Mouse (Mus musculus) kidney, embryonic 14.5 days (tissue): ENCODE measurements around the gene Defb30. TPM values are rescaled to one million over a fixed set of nuclear protein-coding genes. Genes with fewer than 3 reads are reported as not detected.
A peak's percentile ranks its signal among the peaks of the same experiment; 100 is the strongest.

Experiments used
- ATAC-seq: fragments of 200-750 bp; cut with Nextera tagmentation; 2 replicates; pipeline ENCODE4 v1.8.0; 2017; ENCODE audit warnings: moderate number of reproducible peaks, mild to moderate bottlenecking, moderate TSS enrichment, moderate library complexity; ENCODE audit not compliant: low FRiP score, low TSS enrichment
- H3K27ac ChIP-seq: fragments of 300-500 bp; sonication (generic); 2 replicates; pipeline ENCODE4 v1.5.1; 2014; ENCODE audit warnings: low read depth, mild to moderate bottlenecking, low read length, moderate library complexity, mixed read lengths
- H3K27me3 ChIP-seq: fragments of 300-500 bp; sonication (generic); 2 replicates; pipeline ENCODE4 v1.6.1; 2014; ENCODE audit warnings: mild to moderate bottlenecking, low read length; ENCODE audit not compliant: control insufficient read depth, insufficient read depth
- H3K36me3 ChIP-seq: fragments of 300-500 bp; sonication (generic); 2 replicates; pipeline ENCODE4 v1.6.1; 2014; ENCODE audit warnings: low read length, mixed read lengths; ENCODE audit not compliant: control insufficient read depth, insufficient read depth
- H3K4me1 ChIP-seq: fragments of 300-500 bp; sonication (generic); 2 replicates; pipeline ENCODE4 v1.6.1; 2014; ENCODE audit warnings: low read length, mixed read lengths; ENCODE audit not compliant: control insufficient read depth, insufficient read depth
- H3K4me2 ChIP-seq: fragments of 300-500 bp; sonication (generic); replicated peaks from 2 replicates; pipeline ENCODE4 v1.6.1; 2014; ENCODE audit warnings: low read depth, mild to moderate bottlenecking, low read length
- H3K4me3 ChIP-seq: fragments of 300-500 bp; sonication (generic); 2 replicates; pipeline ENCODE4 v1.5.1; 2014; ENCODE audit warnings: mild to moderate bottlenecking, low read length
- H3K9ac ChIP-seq: fragments of 300-500 bp; sonication (generic); 2 replicates; pipeline ENCODE4 v1.6.1; 2014; ENCODE audit warnings: low read depth, mild to moderate bottlenecking, low read length, moderate library complexity
- H3K9me3 ChIP-seq: fragments of 300-500 bp; sonication (generic); 2 replicates; pipeline ENCODE4 v1.6.1; 2016; ENCODE audit warnings: low read length; ENCODE audit not compliant: control insufficient read depth
- WGBS: fragments of 180-500 bp; shearing (Covaris S2); extraction: QIAGEN DNeasy Blood & Tissue Kit; methylation state at CpG from one replicate; pipeline ENCODE4 v1.1.7; 2014; 5-methylcytosine and 5-hydroxymethylcytosine counted together
- polyA plus RNA-seq: library from polyadenylated mRNA; unstranded; fragments of >200 nt; fragmentation: Nextera tagmentation; extraction: Ambion mirVana; gene quantifications from 2 replicates; pipeline ENCODE4 v1.2.1, GENCODE M21; 2014

Defb30 gene
- not detected in 2 replicates for polyA plus RNA-seq

- ATAC-seq: no peak
- no peaks in the 10 kb centered on the region for H3K9me3 ChIP-seq
- WGBS: 66% methylated on average over 9 of the region's 14 CpGs
Measured at GRCm38 (mm10) chr14:63049910-63050370, at the start of gene Defb30. Gene Defb30 (minus strand): TSS chr14:63049960.

DNA sequence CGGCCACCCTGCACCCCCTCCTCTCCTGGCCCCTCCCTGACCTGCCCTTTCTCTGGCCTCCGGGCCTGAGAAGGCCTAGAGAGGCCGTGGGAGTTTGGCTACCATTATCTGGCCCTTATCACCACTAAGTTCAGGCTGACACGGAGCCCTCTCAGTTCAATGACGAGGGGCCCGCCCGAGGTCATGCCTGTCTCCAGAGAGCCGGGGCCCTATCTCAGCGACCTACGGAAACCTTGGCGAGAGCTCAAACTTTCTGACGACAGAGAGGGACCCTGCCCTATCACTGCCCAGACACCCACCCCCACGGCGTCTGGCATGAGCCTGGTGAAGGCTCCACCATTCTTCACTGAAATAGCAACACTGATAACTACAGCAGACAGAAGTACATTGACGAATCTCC, 17.9 kb upstream of the Defb30 start:
- Histone ChIP-seq H3K4me2 (no peak overlapping the region), H3K4me1 (no peaks in the 10 kb centered on the region), H3K36me3 (no peaks in the 10 kb centered on the region), H3K9ac (no peak overlapping the region), H3K27me3 (no peaks in the 10 kb centered on the region), H3K9me3 (0 out of 2 replicates have a peak, but pooled peaks cover 3% of the 10 kb centered on the region), H3K4me3 (no peak overlapping the region), H3K27ac (no peak overlapping the region)
- WGBS: 58% methylated on average over 15 of the region's 15 CpGs
- ATAC-seq: no peak

More at GRCm38 (mm10) chr14:63049910-63050370, at the start of gene Defb30:
- Histone ChIP-seq H3K27ac (no peak within 1 kb of the TSS), H3K4me2 (no peak within 1 kb of the TSS), H3K36me3 (no peaks in the 10 kb centered on the region), H3K4me1 (no peaks in the 10 kb centered on the region), H3K27me3 (no peaks in the 10 kb centered on the region), H3K4me3 (no peak within 1 kb of the TSS), H3K9ac (no peak within 1 kb of the TSS)

DNA sequence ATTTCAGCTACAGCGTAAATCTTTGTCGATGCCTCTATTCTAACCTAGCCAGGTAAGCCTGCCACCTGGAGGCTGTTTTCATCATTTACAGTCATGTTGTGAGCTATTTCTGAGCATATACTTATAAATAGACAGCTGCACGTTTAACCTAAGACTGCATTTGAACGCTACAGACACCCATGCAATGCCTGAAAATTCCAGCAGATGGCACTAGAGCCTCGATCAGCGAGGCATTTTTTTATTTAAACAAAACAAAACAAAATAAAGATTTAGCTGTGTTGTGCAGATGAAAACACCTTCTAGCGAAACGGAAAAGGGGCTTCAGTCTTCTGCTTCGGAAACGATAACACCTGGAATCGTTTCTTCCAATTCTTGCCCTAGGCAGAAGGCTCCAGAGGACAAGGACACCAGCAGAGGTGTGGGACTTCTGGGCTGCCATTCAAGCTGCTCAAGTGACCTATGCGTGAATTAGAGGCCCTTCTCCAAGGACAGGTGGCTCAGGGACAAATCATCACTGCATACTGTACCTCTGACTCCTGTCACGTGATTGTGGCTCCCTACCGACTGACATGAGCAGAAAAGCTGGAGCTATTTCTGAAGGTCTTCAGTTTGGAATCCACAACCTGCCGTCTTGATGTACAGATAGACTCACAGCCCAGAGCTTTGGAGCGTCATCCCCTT, 17.0 kb upstream of the Defb30 start:
- no peaks in the 10 kb centered on the region for H3K36me3 ChIP-seq
- no peaks in the 10 kb centered on the region for H3K4me1 ChIP-seq
- no peaks in the 10 kb centered on the region for H3K27me3 ChIP-seq
- no peak overlapping the region for H3K9ac ChIP-seq
- no peak overlapping the region for H3K27ac ChIP-seq
- 0 out of 2 replicates have a peak, but pooled peaks cover 3% of the 10 kb centered on the region for H3K9me3 ChIP-seq
- WGBS: 36% methylated on average over 16 of the region's 16 CpGs
- H3K4me3 ChIP-seq: no peak overlapping the region
- no peak overlapping the region for H3K4me2 ChIP-seq
- ATAC-seq: 0 out of 2 replicates have a peak, but pooled peaks have one; percentile 9

GRCm38 (mm10) chr14:63065391-63065790, 15.6 kb upstream of the Defb30 start:
- Histone ChIP-seq H3K4me1 (no peaks in the 10 kb centered on the region), H3K4me3 (no peak overlapping the region), H3K27me3 (no peaks in the 10 kb centered on the region), H3K9me3 (0 out of 2 replicates have a peak, but pooled peaks cover 3% of the 10 kb centered on the region), H3K9ac (no peak overlapping the region), H3K27ac (no peak overlapping the region), H3K36me3 (no peaks in the 10 kb centered on the region), H3K4me2 (no peak overlapping the region)
- WGBS: 72% methylated on average over 5 of the region's 5 CpGs
- ATAC-seq: no peak

GRCm38 (mm10) chr14:63062184-63062583, 12.4 kb upstream of the Defb30 start:
- Histone ChIP-seq H3K36me3 (no peaks in the 10 kb centered on the region), H3K27ac (no peak overlapping the region), H3K4me1 (no peaks in the 10 kb centered on the region), H3K9ac (no peak overlapping the region), H3K27me3 (no peaks in the 10 kb centered on the region), H3K4me3 (no peak overlapping the region), H3K9me3 (0 out of 2 replicates have a peak, but pooled peaks cover 3% of the 10 kb centered on the region), H3K4me2 (no peak overlapping the region)
- no peak for ATAC-seq
- WGBS: 88% methylated on average over 2 of the region's 2 CpGs

DNA sequence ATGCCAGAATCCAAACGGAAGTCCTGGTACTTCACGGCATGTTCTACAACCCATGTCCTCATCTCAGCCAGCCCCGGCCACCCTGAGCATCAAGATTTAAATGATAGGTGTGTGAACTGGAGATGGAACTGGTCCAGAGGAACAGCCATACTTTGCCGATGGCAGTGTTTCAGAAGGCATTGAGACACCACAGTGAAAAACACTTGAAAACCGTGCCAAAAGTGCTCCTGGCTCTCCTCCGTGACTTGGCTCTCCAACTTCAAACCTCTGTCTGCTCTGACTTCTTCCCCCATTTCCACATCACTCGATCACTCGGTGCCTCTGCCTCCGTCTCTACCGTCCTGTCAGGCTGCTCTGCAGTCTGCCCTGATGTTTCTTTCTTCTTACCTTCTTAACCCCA, 10.6 kb upstream of the Defb30 start:
- no peaks in the 10 kb centered on the region for H3K4me1 ChIP-seq
- no peak for ATAC-seq
- 0 out of 2 replicates have a peak, but pooled peaks cover 3% of the 10 kb centered on the region for H3K9me3 ChIP-seq
- no peaks in the 10 kb centered on the region for H3K36me3 ChIP-seq
- H3K4me3 ChIP-seq: no peak overlapping the region
- H3K27ac ChIP-seq: no peak overlapping the region
- no peak overlapping the region for H3K4me2 ChIP-seq
- no peak overlapping the region for H3K9ac ChIP-seq
- no peaks in the 10 kb centered on the region for H3K27me3 ChIP-seq
- WGBS: 81% methylated on average over 10 of the region's 10 CpGs

- Histone ChIP-seq H3K4me3 (no peak overlapping the region), H3K9ac (no peak overlapping the region), H3K27me3 (no peaks in the 10 kb centered on the region), H3K9me3 (no peaks in the 10 kb centered on the region), H3K36me3 (no peaks in the 10 kb centered on the region), H3K4me2 (no peak overlapping the region), H3K4me1 (no peaks in the 10 kb centered on the region), H3K27ac (no peak overlapping the region)
- WGBS: 32% methylated on average over 6 of the region's 6 CpGs
- peak; percentile 87 for ATAC-seq
Measured at GRCm38 (mm10) chr14:63054729-63055128, 5.0 kb upstream of the Defb30 start.

DNA sequence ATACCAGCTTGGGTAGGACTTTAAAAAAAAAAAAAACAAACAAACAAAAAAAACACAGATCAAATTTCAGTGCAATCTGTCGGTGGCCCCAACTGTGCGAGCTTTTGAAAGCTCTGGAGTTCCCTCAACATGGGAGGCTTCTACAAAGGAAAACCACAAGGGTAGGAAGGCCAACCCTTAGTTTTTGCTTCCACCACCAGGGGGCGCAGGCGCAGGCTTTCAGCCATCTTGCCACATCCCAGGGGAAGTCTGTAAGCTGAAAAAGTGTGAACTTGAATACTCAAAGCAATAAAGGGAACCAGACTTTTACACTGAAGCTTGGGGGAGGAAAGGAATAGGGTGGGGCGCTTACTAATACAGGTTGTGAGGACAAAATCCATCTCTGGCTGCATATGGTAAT, 1.0 kb upstream of the Defb30 start:
- 35% methylated on average over 5 of the region's 5 CpGs for WGBS
- H3K9ac ChIP-seq: no peak overlapping the region
- no peaks in the 10 kb centered on the region for H3K4me1 ChIP-seq
- no peak for ATAC-seq
- H3K9me3 ChIP-seq: no peaks in the 10 kb centered on the region
- H3K27ac ChIP-seq: no peak overlapping the region
- H3K36me3 ChIP-seq: no peaks in the 10 kb centered on the region
- no peaks in the 10 kb centered on the region for H3K27me3 ChIP-seq
- no peak overlapping the region for H3K4me2 ChIP-seq
- no peak overlapping the region for H3K4me3 ChIP-seq

- H3K4me3 ChIP-seq: no peak within 1 kb of the TSS
- no peak within 1 kb of the TSS for H3K27ac ChIP-seq
- no peaks in the 10 kb centered on the region for H3K4me1 ChIP-seq
- H3K27me3 ChIP-seq: no peaks in the 10 kb centered on the region
- whole genome bisulfite sequencing: 77% methylated on average over 3 of the region's 3 CpGs
- H3K9ac ChIP-seq: no peak within 1 kb of the TSS
- no peaks in the 10 kb centered on the region for H3K9me3 ChIP-seq
- no peak for ATAC-seq
- no peaks in the 10 kb centered on the region for H3K36me3 ChIP-seq
- no peak within 1 kb of the TSS for H3K4me2 ChIP-seq
Measured at GRCm38 (mm10) chr14:63046691-63047090, 3.1 kb downstream of the Defb30 start, which contains the start of gene Defb42. Gene Defb42 (plus strand): TSS chr14:63046991.
